Mouse (Mus musculus) bone marrow macrophage, adult 2 months (primary cell): ENCODE results near the gene Map3k11.

ENCODE experiments used
- CTCF ChIP-seq: IDR thresholded peaks from 2 replicates; pipeline ENCODE4 v1.5.1; 2012; ENCODE audit warnings: low read depth, mild to moderate bottlenecking, low read length, moderate library complexity
- POLR2A ChIP-seq: IDR thresholded peaks from 2 replicates; pipeline ENCODE4 v1.6.1; 2012; ENCODE audit warnings: mild to moderate bottlenecking, low read depth, low read length, borderline replicate concordance

GRCm38 (mm10) chr19:5691601-5692000 is 3.1 kb downstream of the Map3k11 start:
- no peak for TF ChIP-seq CTCF
- no peak for TF ChIP-seq POLR2A
